In genomic region chr15:13244306-13244705, GRCm38 (mm10) we compare ENCODE assay signal across 8 mouse cellular contexts.
A peak's percentile ranks its signal among the peaks of the same experiment; 100 is the strongest.
DNase-seq lines count a peak whose midpoint lies in the region; ATAC-seq lines count a peak whose summit lies in the region.

No protein-coding gene starts in this region.

- H3K27ac ChIP-seq in neural tube, embryonic 11.5 days (ENCODE audit: low read depth, low read length) = no peak overlapping the region
- no peak overlapping the region for H3K27ac ChIP-seq in kidney, embryonic 16.5 days (ENCODE audit: low read length)

- H3K4me2 ChIP-seq in neural tube, embryonic 11.5 days (ENCODE audit: low read depth) = peak overlapping the region; percentile 19; the same call in 1 of the 2 replicates
- H3K4me2 ChIP-seq in kidney, embryonic 16.5 days (replicated peaks; ENCODE audit: low read depth, low read length) = peak overlapping the region; percentile 26

- no peaks in the 10 kb centered on the region for H3K27me3 ChIP-seq in neural tube, embryonic 11.5 days (ENCODE audit: control insufficient read depth, insufficient read depth, low read length)
- H3K27me3 ChIP-seq in kidney, embryonic 16.5 days (ENCODE audit: insufficient read depth, low read length) = no peaks in the 10 kb centered on the region

- H3K36me3 ChIP-seq in neural tube, embryonic 11.5 days (ENCODE audit: control insufficient read depth, insufficient read depth, low read length) = no peaks in the 10 kb centered on the region
- no peaks in the 10 kb centered on the region for H3K36me3 ChIP-seq in kidney, embryonic 16.5 days (ENCODE audit: insufficient read depth, low read length)

- no peaks in the 10 kb centered on the region for H3K4me1 ChIP-seq in neural tube, embryonic 11.5 days (ENCODE audit: control insufficient read depth, insufficient read depth, low read length)
- no peaks in the 10 kb centered on the region for H3K4me1 ChIP-seq in kidney, embryonic 16.5 days (ENCODE audit: insufficient read depth, low read length)

- peak; percentile 14 for DNase-seq in adrenal gland, postnatal 10 days
- DNase-seq in adrenal gland, adult 8-10 months = no peak
- no peak for DNase-seq in neural tube, embryonic 11.5 days (ENCODE audit: low spot score)
- no peak for DNase-seq in neural tube, embryonic 10.5 days (ENCODE audit: extremely low spot score, low spot score)
- no peak for DNase-seq in gastrocnemius, postnatal 25 days
- no peak for DNase-seq in testis, postnatal 14 days (ENCODE audit: low spot score)
- no peak for DNase-seq in ovary, postnatal 10 days (ENCODE audit: low spot score)

- peak; percentile 50; the same call in 1 of the 2 replicates for ATAC-seq in neural tube, embryonic 11.5 days (ENCODE audit: insufficient read depth, low FRiP score, low TSS enrichment)
- ATAC-seq in kidney, embryonic 16.5 days (ENCODE audit: low FRiP score, low TSS enrichment) = peak; percentile 82

- WGBS in neural tube, embryonic 11.5 days = 40% methylated on average over 14 of the region's 14 CpGs
- 21% methylated on average over 14 of the region's 14 CpGs for WGBS in kidney, embryonic 16.5 days

- no peaks in the 10 kb centered on the region for H3K9me3 ChIP-seq in neural tube, embryonic 11.5 days (ENCODE audit: control insufficient read depth, low read length)
- peaks cover 3% of the 10 kb centered on the region; the same call in 1 of the 2 replicates for H3K9me3 ChIP-seq in kidney, embryonic 16.5 days (ENCODE audit: low read length)

- no peak overlapping the region for H3K9ac ChIP-seq in neural tube, embryonic 11.5 days (ENCODE audit: low read length)
- H3K9ac ChIP-seq in kidney, embryonic 16.5 days (replicated peaks; ENCODE audit: low read length) = no peak overlapping the region

- no peak overlapping the region for H3K4me3 ChIP-seq in neural tube, embryonic 11.5 days (ENCODE audit: low read depth, low read length)
- H3K4me3 ChIP-seq in kidney, embryonic 16.5 days (ENCODE audit: low read length) = no peak overlapping the region
